Mouse (Mus musculus): ENCODE results near the gene Tenm4.
A peak's percentile ranks its signal among the peaks of the same experiment; 100 is the strongest.

The Tenm4 gene

GRCm38 (mm10) chr7:96725603-96726002 lies 554.6 kb downstream of the Tenm4 start:
- DNase-seq (ENCODE audit: low spot score in 2 of 2): no peak

- DNase-seq (ENCODE audit: low spot score in 2 of 2): no peak
Observed at GRCm38 (mm10) chr7:96730360-96730759, 559.3 kb downstream of the Tenm4 start.

- no peak for DNase-seq (ENCODE audit: low spot score in 2 of 2)
Observed at GRCm38 (mm10) chr7:96731947-96732346, 560.9 kb downstream of the Tenm4 start.

- DNase-seq (ENCODE audit: low spot score in 2 of 2): no peak
Observed at GRCm38 (mm10) chr7:96734315-96735058, 563.4 kb downstream of the Tenm4 start.

- no peak for DNase-seq (ENCODE audit: low spot score in 2 of 2)
Observed at GRCm38 (mm10) chr7:96740631-96741030, 569.6 kb downstream of the Tenm4 start.

- DNase-seq (ENCODE audit: low spot score in 2 of 2): no peak
Observed at GRCm38 (mm10) chr7:96742221-96742620, 571.2 kb downstream of the Tenm4 start.

- DNase-seq (ENCODE audit: low spot score in 2 of 2): peak in 1 of 2 experiments; percentile 20
Observed at GRCm38 (mm10) chr7:96745956-96746355, 574.9 kb downstream of the Tenm4 start.

- no peak for DNase-seq (ENCODE audit: low spot score in 2 of 2)
Observed at GRCm38 (mm10) chr7:96746706-96747105, 575.7 kb downstream of the Tenm4 start.

GRCm38 (mm10) chr7:96748538-96749045 lies 577.5 kb downstream of the Tenm4 start:
- DNase-seq (ENCODE audit: low spot score in 2 of 2): no peak

- DNase-seq (ENCODE audit: low spot score in 2 of 2): no peak
Observed at GRCm38 (mm10) chr7:96749753-96750152, 578.7 kb downstream of the Tenm4 start.

- no peak for DNase-seq (ENCODE audit: low spot score in 2 of 2)
Observed at GRCm38 (mm10) chr7:96751236-96751635, 580.2 kb downstream of the Tenm4 start.

- no peak for DNase-seq (ENCODE audit: low spot score in 2 of 2)
Observed at GRCm38 (mm10) chr7:96752776-96753175, 581.7 kb downstream of the Tenm4 start.

GRCm38 (mm10) chr7:96753335-96754095 lies 582.5 kb downstream of the Tenm4 start:
- DNase-seq (ENCODE audit: low spot score in 2 of 2): no peak

GRCm38 (mm10) chr7:96754175-96754574 lies 583.1 kb downstream of the Tenm4 start:
- no peak for DNase-seq (ENCODE audit: low spot score in 2 of 2)

GRCm38 (mm10) chr7:96755459-96756094 lies 584.5 kb downstream of the Tenm4 start:
- DNase-seq (ENCODE audit: low spot score in 2 of 2): no peak

GRCm38 (mm10) chr7:96756104-96756742 lies 585.2 kb downstream of the Tenm4 start:
- DNase-seq (ENCODE audit: low spot score in 2 of 2): no peak

GRCm38 (mm10) chr7:96757067-96757466 lies 586.0 kb downstream of the Tenm4 start:
- DNase-seq (ENCODE audit: low spot score in 2 of 2): no peak

- DNase-seq (ENCODE audit: low spot score in 2 of 2): no peak
Observed at GRCm38 (mm10) chr7:96760208-96760607, 589.2 kb downstream of the Tenm4 start.

- no peak for DNase-seq (ENCODE audit: low spot score in 2 of 2)
Observed at GRCm38 (mm10) chr7:96761151-96761550, 590.1 kb downstream of the Tenm4 start.

GRCm38 (mm10) chr7:96765321-96765960 lies 594.4 kb downstream of the Tenm4 start:
- DNase-seq (ENCODE audit: low spot score in 2 of 2): no peak

GRCm38 (mm10) chr7:96767090-96767489 lies 596.0 kb downstream of the Tenm4 start:
- no peak for DNase-seq (ENCODE audit: low spot score in 2 of 2)

All from frontal cortex, postnatal 36 days (tissue).